Mouse (Mus musculus) heart, postnatal 25 days (tissue): ENCODE measurements around the gene 1700012B07Rik. TPM values are rescaled to one million over a fixed set of nuclear protein-coding genes. Genes with fewer than 3 reads are reported as not detected.

Source experiments
- DNase-seq: peaks from one replicate; pipeline ENCODE4 v3.0.0; 2022; ENCODE audit warnings: low spot score
- intact Hi-C: fragments of 180-260 bp; cut with DNase I; formaldehyde crosslinking; loops from one replicate; pipeline ENCODE4 v1.15.1; 2025
- total RNA-seq, 2 experiments: library from RNA; stranded (reverse); gene quantifications; 2 replicates each; pipeline ENCODE4 v1.2.3; 2021

Gene 1700012B07Rik
- total RNA-seq, 2 experiments from 2014 or later = not detected

DNA sequence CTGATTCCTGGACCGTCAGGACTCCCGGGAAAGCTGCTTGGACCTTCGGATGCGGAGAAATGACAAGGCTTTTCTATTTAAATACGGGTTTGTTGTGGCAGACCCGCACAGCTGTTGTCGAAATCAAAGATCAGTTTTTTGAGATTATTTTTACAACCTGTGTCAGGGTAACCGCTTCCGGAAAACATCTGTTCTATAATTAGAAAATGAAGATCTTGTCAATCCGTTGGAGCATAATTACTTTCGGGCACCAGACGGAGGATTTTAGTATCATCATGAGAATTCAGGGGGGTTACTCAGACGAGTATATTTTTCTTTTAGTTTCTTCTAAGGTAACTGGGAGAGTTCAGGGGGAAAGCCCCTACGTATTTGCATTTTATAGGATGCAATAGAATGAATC, 57.7 kb downstream of the 1700012B07Rik start:
- intact Hi-C loops = no loop called here

DNA sequence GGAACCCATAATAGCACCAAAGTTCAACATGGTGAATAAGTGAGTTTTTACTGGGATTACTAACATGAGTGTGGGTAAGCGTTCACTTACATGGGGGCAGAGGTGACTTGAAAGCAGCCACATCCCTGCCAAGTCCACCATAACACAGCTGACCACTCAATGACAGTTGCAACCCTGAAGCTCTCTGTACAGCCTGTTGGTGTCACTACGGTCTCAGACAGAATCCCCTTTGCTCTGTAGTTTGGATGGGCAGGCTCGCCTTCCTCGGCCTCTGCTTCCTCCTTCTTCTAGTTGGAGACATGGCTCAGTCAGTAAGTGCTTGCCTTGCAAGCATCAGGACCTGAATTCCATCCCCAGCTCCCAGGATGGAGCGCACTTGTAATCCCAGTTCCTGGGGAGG, 58.8 kb downstream of the 1700012B07Rik start:
- intact Hi-C loops = no loop called here
- no peak for DNase-seq

More for the DNA sequence above, 57.7 kb downstream of the 1700012B07Rik start:
- DNase-seq = no peak

DNA sequence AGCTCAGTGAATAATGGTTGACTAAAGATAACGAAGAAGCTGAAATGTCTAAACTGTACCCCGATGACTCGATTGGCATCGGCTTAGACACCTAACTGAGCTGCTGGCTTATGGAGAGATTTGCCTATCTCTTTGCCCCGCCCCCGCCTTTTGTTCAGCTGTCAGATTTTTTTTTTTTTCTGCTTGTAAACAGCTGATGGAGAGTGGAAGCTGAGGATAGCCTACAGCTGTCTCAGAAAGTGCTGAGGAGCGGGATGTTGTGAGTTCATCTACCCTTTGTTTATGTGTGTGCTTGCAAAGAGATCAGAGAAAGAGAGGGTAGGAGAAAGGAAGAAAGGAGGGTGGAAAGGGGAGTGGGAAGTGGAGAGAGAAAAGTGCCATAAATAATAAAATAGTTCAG, 67.8 kb downstream of the 1700012B07Rik start:
- no peak for DNase-seq
- intact Hi-C loops = no loop called here

DNA sequence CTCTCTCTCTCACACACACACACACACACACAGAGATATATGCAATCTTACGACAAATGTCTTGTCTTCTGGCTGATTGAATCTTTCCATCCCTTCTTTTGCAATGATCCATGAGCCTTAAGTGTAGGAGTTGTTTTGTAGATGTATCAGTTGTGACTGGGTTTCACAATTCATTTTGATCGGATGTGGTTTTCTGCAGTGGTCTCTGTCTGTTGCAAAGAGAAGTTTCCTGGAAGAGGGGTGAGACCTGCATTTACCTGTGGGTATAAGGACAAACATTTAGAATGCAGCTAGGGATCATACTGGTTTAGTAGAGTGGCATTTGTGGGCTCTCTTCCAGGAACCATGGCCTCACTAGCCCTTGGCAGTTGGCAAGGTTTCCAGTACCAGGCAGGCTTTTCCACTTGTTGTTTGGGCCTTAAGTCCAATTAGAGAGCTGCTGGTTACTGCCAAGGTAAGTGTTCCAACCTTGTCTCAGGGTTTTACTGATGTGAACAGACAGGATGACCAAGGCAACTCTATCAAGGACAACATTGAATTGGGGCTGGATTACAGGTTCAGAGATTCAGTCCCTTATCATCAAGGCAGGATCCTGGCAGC, 69.1 kb downstream of the 1700012B07Rik start:
- no peak for DNase-seq
- intact Hi-C loops = no loop called here

DNA sequence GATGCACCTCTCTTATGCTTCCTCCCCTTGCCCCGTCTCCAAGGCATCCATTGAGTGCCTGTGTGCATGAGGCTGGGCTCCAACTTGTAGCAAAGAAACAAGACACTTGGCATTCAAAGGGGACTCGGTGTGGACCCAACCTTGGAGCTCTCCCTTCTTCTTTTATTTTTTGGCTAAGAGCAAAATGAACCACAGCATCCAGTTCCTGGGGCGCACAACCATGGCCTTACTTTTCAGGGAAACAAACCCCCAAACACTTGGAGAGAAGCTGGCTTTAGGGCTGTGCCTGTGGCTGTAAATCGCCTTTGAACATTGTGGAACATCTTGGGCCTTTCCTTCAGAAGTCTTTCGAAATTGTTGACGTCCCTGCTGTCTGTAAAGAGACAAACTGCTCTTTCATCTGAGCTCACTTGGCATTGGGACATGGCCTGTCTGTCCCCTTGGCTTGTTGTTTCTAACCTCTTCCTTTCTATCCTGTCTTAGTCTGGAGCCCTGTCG, 73.7 kb downstream of the 1700012B07Rik start:
- intact Hi-C loops = no loop called here
- no peak for DNase-seq

DNA sequence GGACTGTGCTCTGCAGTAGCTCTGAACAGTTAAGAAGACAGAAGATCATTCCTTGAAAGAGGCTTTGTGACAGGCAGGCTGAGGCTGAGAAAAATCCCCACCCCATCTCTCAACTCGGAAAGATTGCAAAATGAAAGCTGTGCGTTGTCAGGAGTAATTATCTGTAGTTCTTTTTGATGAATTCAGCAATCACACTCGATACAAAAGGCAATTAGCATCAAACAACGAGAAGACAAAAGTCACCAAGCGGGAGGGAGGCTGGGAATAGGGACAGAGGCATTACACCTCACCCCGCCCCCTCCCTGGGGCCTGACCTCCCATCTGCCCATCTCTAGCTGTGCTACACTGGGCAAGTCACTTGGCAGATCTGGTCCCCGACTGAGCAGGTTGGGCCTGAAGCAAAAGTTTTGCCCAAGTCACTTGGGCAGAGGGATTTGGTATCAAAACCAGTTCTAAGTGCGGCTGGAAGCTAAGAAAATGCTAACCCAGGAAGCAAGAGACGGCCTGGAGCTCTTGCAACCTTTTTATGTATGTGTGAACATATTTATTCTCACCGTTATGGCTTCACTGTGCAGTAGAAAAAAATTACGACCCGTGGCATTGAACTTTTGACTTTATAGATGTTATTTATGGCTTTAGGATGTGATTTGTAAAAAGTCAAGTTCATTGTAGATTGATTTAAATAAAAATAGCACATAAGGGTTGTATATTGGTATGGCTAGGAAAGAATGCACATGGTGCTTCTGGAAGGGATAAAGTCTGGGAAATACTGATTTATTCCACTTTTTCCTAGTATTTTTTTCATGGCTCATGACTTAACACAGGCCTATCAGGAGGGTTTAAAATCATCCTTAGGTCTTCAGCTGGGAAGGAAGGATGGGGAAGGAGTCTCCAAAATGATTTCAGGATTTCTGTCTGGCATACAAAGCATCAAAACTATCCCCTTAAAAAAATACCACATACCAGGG, 75.9 kb downstream of the 1700012B07Rik start:
- no peak for DNase-seq
- intact Hi-C loops = no loop called here

DNA sequence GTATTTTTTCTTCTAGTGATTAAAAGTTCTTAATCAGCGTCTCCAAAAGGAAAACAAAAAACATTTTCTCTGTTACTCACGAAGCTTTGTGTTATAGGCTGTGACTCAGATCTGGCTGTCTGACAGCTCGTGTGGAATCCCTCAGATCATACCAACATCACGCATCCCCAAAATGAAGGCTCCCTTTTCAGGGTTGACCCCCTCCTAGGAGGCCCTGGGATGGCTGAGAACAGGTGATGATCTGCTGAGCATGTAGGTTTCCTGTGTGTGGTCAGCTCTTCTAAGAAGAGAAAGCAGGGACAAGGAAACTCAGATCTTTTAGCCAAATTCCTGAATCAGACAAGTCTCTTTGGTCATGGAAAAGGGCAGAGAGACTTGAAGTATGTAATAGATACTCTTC, 82.6 kb downstream of the 1700012B07Rik start:
- intact Hi-C loops = no loop called here
- no peak for DNase-seq

DNA sequence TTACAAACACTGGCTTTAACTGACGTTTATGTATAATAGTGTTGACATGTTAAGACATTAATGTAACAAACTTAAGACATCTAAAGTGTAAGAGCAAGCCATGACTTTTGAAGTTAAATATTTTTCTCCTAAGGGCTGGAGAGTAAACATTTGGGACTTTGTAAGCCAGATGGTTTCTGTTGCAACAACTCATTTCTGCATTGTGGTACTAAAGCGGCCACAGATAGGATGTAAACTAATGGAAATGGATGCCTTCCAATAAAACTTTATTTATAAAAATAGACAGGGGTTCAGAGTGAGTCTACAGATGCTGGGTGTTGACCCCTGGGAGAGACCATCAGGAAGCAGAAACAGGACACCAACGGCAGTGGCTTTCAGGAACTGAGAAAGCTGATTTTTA, 89.9 kb downstream of the 1700012B07Rik start:
- DNase-seq = no peak

More for the DNA sequence above, 89.9 kb downstream of the 1700012B07Rik start:
- intact Hi-C loops = no loop called here

Other genes starting within 250 kb of the 1700012B07Rik start
- 100 to 1,000 TPM; 105 to 107 TPM for gene Wipi1, start 216.1 kb downstream of the 1700012B07Rik start, total RNA-seq
- 100 to 1,000 TPM; 330 to 341 TPM for gene Prkar1a, start 178.6 kb downstream of the 1700012B07Rik start, total RNA-seq
- gene Fam20a, start 105.8 kb downstream of the 1700012B07Rik start, total RNA-seq = 1 to 10 TPM; 4.3 to 4.9 TPM
- 1 to 10 TPM; 6.6 to 8.5 TPM for gene Abca8b, start 167.8 kb upstream of the 1700012B07Rik start, total RNA-seq